Mouse (Mus musculus): ENCODE measurements at regions not wholly inside any gene's neighbourhood (a gene's known extent, or its start where the extent isn't known, plus 50 kb on each side); places are given as distances from the start of the nearest gene placed in this dataset.
A peak's percentile ranks its signal among the peaks of the same experiment; 100 is the strongest.
"Not testable (repeated sequence)": the region's sequence is repeated elsewhere in the genome, so short reads cannot be mapped to it uniquely, and the experiment has no call there.

GRCm38 (mm10) chr3:21992203-21992602 is 84.2 kb upstream of the Tbl1xr1 start:
- no peak for DNase-seq (ENCODE audit: low read depth, low spot score)

GRCm38 (mm10) chr3:21993961-21994360 is 82.5 kb upstream of the Tbl1xr1 start:
- DNase-seq (ENCODE audit: low read depth, low spot score): no peak

GRCm38 (mm10) chr3:21995566-21996391 is 80.7 kb upstream of the Tbl1xr1 start:
- no peak for DNase-seq (ENCODE audit: low read depth, low spot score)

- no peak for DNase-seq (ENCODE audit: low read depth, low spot score)
Observed at GRCm38 (mm10) chr3:21997387-21997786, 79.1 kb upstream of the Tbl1xr1 start.

GRCm38 (mm10) chr3:22005456-22005855 is 71.0 kb upstream of the Tbl1xr1 start:
- no peak for DNase-seq (ENCODE audit: low read depth, low spot score)

- no peak for DNase-seq (ENCODE audit: low read depth, low spot score)
Observed at GRCm38 (mm10) chr3:22006113-22006512, 70.3 kb upstream of the Tbl1xr1 start.

GRCm38 (mm10) chr3:22006651-22007050 is 69.8 kb upstream of the Tbl1xr1 start:
- DNase-seq (ENCODE audit: low read depth, low spot score): no peak

GRCm38 (mm10) chr3:22007736-22008135 is 68.7 kb upstream of the Tbl1xr1 start:
- no peak for DNase-seq (ENCODE audit: low read depth, low spot score)

GRCm38 (mm10) chr3:22008432-22008831 is 68.0 kb upstream of the Tbl1xr1 start:
- no peak for DNase-seq (ENCODE audit: low read depth, low spot score)

- DNase-seq (ENCODE audit: low read depth, low spot score): no peak
Observed at GRCm38 (mm10) chr3:22009898-22010699, 66.4 kb upstream of the Tbl1xr1 start.

- not testable (repeated sequence) for DNase-seq (ENCODE audit: low read depth, low spot score)
Observed at GRCm38 (mm10) chr3:22010700-22010991, 65.8 kb upstream of the Tbl1xr1 start.

- DNase-seq (ENCODE audit: low read depth, low spot score): no peak
Observed at GRCm38 (mm10) chr3:22021360-22021935, 55.0 kb upstream of the Tbl1xr1 start.

GRCm38 (mm10) chr3:22022418-22022817 is 54.0 kb upstream of the Tbl1xr1 start:
- DNase-seq (ENCODE audit: low read depth, low spot score): no peak

GRCm38 (mm10) chr3:22023049-22023448 is 53.4 kb upstream of the Tbl1xr1 start:
- no peak for DNase-seq (ENCODE audit: low read depth, low spot score)

- DNase-seq (ENCODE audit: low read depth, low spot score): no peak
Observed at GRCm38 (mm10) chr3:22023551-22023950, 52.9 kb upstream of the Tbl1xr1 start.

GRCm38 (mm10) chr3:22024200-22024599 is 52.3 kb upstream of the Tbl1xr1 start:
- DNase-seq (ENCODE audit: low read depth, low spot score): peak; percentile 54

- peak; percentile 45 for DNase-seq (ENCODE audit: low read depth, low spot score)
Observed at GRCm38 (mm10) chr3:22025119-22025518, 51.3 kb upstream of the Tbl1xr1 start.

GRCm38 (mm10) chr3:22025615-22026014 is 50.8 kb upstream of the Tbl1xr1 start:
- no peak for DNase-seq (ENCODE audit: low read depth, low spot score)

All from mesoderm, embryonic 11.5 days (tissue).